In genomic region chr10:19460164-19460563, GRCm38 (mm10) we compare ENCODE assay signal across 20 mouse cellular contexts.
DNase-seq lines count a peak whose midpoint lies in the region; ATAC-seq and TF ChIP-seq lines count a peak whose summit lies in the region.
"Had no signal": no experiment of that assay in that cellular context is flagged by ENCODE, and none has a peak within 500 bp of the region (broad histone marks: within the 10 kb centered on the region; RNA-seq: fewer than 3 reads in every experiment).

No protein-coding gene starts in this region.

- no peak for DNase-seq in forebrain, embryonic 10.5 days (ENCODE audit: extremely low spot score, low spot score)
- DNase-seq in kidney, postnatal 25 days = peak; percentile 7 to 45
- no peak for DNase-seq in kidney, adult 2 months
- peak; percentile 8 for DNase-seq in forebrain, postnatal 0 days
- DNase-seq in thymus, adult 18-20 months = no peak
- DNase-seq: adrenal gland, postnatal 36 days; B cell, adult 2 months; cerebellum, postnatal 36 days; liver, postnatal 0 days; right cerebral cortex, postnatal 14 days; thymus, postnatal 4 days had no signal

- no peak for TF ChIP-seq POLR2A in kidney, adult 2 months (IDR thresholded peaks at IDR 0.05; ENCODE audit: low read depth, low read length)

- WGBS in forebrain, embryonic 15.5 days = 46% methylated on average over 4 of the region's 4 CpGs
- WGBS in forebrain, embryonic 10.5 days = 87% methylated on average over 4 of the region's 4 CpGs
- WGBS in kidney, adult 2 months = 33% methylated on average over 4 of the region's 4 CpGs
- WGBS in forebrain, postnatal 0 days = 47% methylated on average over 4 of the region's 4 CpGs
- WGBS in midbrain, embryonic 15.5 days = 56% methylated on average over 4 of the region's 4 CpGs

- H3K9me3 ChIP-seq in forebrain, embryonic 15.5 days = no peaks in the 10 kb centered on the region
- no peaks in the 10 kb centered on the region for H3K9me3 ChIP-seq in forebrain, embryonic 10.5 days
- H3K9me3 ChIP-seq in forebrain, postnatal 0 days (ENCODE audit: low read length) = no peaks in the 10 kb centered on the region
- no peaks in the 10 kb centered on the region for H3K9me3 ChIP-seq in midbrain, embryonic 15.5 days
- H3K9me3 ChIP-seq: embryonic facial prominence, embryonic 10.5 days; heart, embryonic 15.5 days; limb, embryonic 13.5 days had no signal

- H3K4me2 ChIP-seq in forebrain, embryonic 15.5 days (replicated peaks) = no peak overlapping the region
- H3K4me2 ChIP-seq in forebrain, postnatal 0 days (ENCODE audit: low read depth) = no peak overlapping the region
- no peak overlapping the region for H3K4me2 ChIP-seq in midbrain, embryonic 15.5 days
- H3K4me2 ChIP-seq: heart, embryonic 15.5 days; limb, embryonic 13.5 days had no signal

- no peak overlapping the region for H3K4me3 ChIP-seq in forebrain, embryonic 15.5 days
- H3K4me3 ChIP-seq in forebrain, embryonic 10.5 days = no peak overlapping the region
- no peak overlapping the region for H3K4me3 ChIP-seq in kidney, adult 2 months (ENCODE audit: insufficient read depth, low read depth, low read length)
- no peak overlapping the region for H3K4me3 ChIP-seq in forebrain, postnatal 0 days (ENCODE audit: low read depth, low read length)
- no peak overlapping the region for H3K4me3 ChIP-seq in midbrain, embryonic 15.5 days
- H3K4me3 ChIP-seq: embryonic facial prominence, embryonic 10.5 days; erythroblast, embryonic 14.5 days; heart, embryonic 15.5 days; layer of hippocampus, adult 2 months; limb, embryonic 13.5 days had no signal

- peaks cover 12% of the 10 kb centered on the region for H3K4me1 ChIP-seq in forebrain, embryonic 15.5 days
- H3K4me1 ChIP-seq in forebrain, embryonic 10.5 days = peaks cover 12% of the 10 kb centered on the region
- H3K4me1 ChIP-seq in kidney, adult 2 months (ENCODE audit: control insufficient read depth, insufficient read depth, low read length) = no peaks in the 10 kb centered on the region
- no peaks in the 10 kb centered on the region for H3K4me1 ChIP-seq in forebrain, postnatal 0 days (ENCODE audit: insufficient read depth)
- peaks cover 2% of the 10 kb centered on the region; the same call in 1 of the 2 replicates for H3K4me1 ChIP-seq in midbrain, embryonic 15.5 days
- H3K4me1 ChIP-seq: heart, embryonic 15.5 days; limb, embryonic 13.5 days had no signal

- no peak overlapping the region for H3K27ac ChIP-seq in forebrain, embryonic 15.5 days (replicated peaks)
- H3K27ac ChIP-seq in forebrain, embryonic 10.5 days = no peak overlapping the region
- no peak overlapping the region for H3K27ac ChIP-seq in kidney, adult 2 months (ENCODE audit: insufficient read depth, low read depth, low read length)
- no peak overlapping the region for H3K27ac ChIP-seq in forebrain, postnatal 0 days (ENCODE audit: low read depth, low read length)
- no peak overlapping the region for H3K27ac ChIP-seq in midbrain, embryonic 15.5 days
- H3K27ac ChIP-seq: embryonic facial prominence, embryonic 10.5 days; heart, embryonic 15.5 days; layer of hippocampus, adult 2 months; limb, embryonic 13.5 days; macrophage had no signal

- no peaks in the 10 kb centered on the region; the same call in 1 of the 2 replicates for H3K27me3 ChIP-seq in forebrain, embryonic 15.5 days
- H3K27me3 ChIP-seq in forebrain, embryonic 10.5 days (ENCODE audit: poor library complexity, severe bottlenecking) = peaks cover 55% of the 10 kb centered on the region
- H3K27me3 ChIP-seq in kidney, adult 2 months (replicated peaks; ENCODE audit: control insufficient read depth, insufficient read depth, low read length) = no peaks in the 10 kb centered on the region
- peaks cover 7% of the 10 kb centered on the region for H3K27me3 ChIP-seq in forebrain, postnatal 0 days (ENCODE audit: insufficient read depth, low read length)
- no peaks in the 10 kb centered on the region for H3K27me3 ChIP-seq in midbrain, embryonic 15.5 days (replicated peaks)
- H3K27me3 ChIP-seq: heart, embryonic 15.5 days; limb, embryonic 13.5 days; Patski had no signal

- no peaks in the 10 kb centered on the region for H3K36me3 ChIP-seq in forebrain, embryonic 15.5 days
- H3K36me3 ChIP-seq in forebrain, embryonic 10.5 days (replicated peaks) = no peaks in the 10 kb centered on the region
- no peaks in the 10 kb centered on the region for H3K36me3 ChIP-seq in kidney, adult 2 months (ENCODE audit: control insufficient read depth, insufficient read depth, low read length)
- H3K36me3 ChIP-seq in forebrain, postnatal 0 days (ENCODE audit: insufficient read depth) = no peaks in the 10 kb centered on the region
- no peaks in the 10 kb centered on the region for H3K36me3 ChIP-seq in midbrain, embryonic 15.5 days (replicated peaks)
- H3K36me3 ChIP-seq: embryonic facial prominence, embryonic 10.5 days; heart, embryonic 15.5 days; limb, embryonic 13.5 days had no signal

- ATAC-seq in forebrain, embryonic 15.5 days (replicated peaks) = peak; percentile 72
- ATAC-seq in forebrain, postnatal 0 days = no peak
- ATAC-seq in midbrain, embryonic 15.5 days (replicated peaks) = 0 out of 2 replicates have a peak, but pooled peaks have one; percentile 30
- ATAC-seq: liver, postnatal 0 days; Patski had no signal

- no peak for TF ChIP-seq CTCF in kidney, adult 2 months (conservative IDR thresholded peaks at IDR 0.05; ENCODE audit: insufficient read depth, insufficient read length, low read depth, low read length)
- TF ChIP-seq CTCF in forebrain, postnatal 0 days (IDR thresholded peaks at IDR 0.05; ENCODE audit: low read depth) = no peak

- H3K9ac ChIP-seq in forebrain, embryonic 15.5 days (replicated peaks) = no peak overlapping the region
- H3K9ac ChIP-seq in forebrain, postnatal 0 days = no peak overlapping the region
- H3K9ac ChIP-seq in midbrain, embryonic 15.5 days = no peak overlapping the region
- H3K9ac ChIP-seq: heart, embryonic 15.5 days; limb, embryonic 13.5 days; liver, postnatal 0 days had no signal

Comparison
In these comparisons a context has a peak if more than half of its experiments do, and no peak if none do; other contexts are left out.
1. DNase-seq: peak in kidney, postnatal 25 days (2 of 2) and forebrain, postnatal 0 days (single experiment); none in forebrain, embryonic 10.5 days (single experiment), kidney, adult 2 months (single experiment) and thymus, adult 18-20 months (0 of 2).